Mouse (Mus musculus) urinary bladder, postnatal 10 days (tissue): ENCODE results near the gene 1700056E22Rik.

Source experiments
- DNase-seq: peaks from one replicate; pipeline ENCODE4 v3.0.0; 2022; ENCODE audit warnings: low spot score

Gene 1700056E22Rik

DNA sequence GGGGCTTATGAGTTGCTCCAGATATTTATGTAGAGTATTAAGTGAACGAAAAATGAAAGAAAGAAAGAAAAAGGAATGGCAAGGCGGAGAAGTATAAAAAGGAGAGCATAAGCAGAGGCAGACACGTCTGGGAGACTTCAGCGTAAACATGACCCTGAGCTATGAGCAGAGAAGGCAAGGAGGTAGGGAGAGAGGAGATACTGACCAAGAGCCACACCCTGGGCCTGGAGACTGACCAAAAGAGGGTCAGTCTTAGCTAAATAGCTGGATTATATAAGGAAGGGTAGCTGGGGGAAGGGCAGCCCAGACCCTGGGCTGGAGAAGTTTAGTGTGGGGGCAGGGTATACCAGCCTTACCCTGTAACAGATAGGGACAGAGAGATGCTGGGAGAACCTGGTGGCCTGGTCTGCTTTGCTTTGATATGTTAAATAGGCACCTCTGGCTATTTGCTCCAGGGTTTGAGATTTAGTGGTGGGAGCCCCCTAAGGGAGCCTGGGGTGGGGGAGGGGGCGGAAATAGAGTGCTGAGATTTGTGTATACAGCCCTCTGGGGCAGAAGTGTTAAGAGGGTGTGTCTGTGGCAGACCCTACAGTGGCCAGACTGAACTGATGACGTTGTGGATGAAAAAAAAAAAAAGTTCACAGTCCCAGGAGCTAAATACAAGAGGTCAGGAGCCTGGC, 14.9 kb downstream of the 1700056E22Rik start:
- DNase-seq: no peak

DNA sequence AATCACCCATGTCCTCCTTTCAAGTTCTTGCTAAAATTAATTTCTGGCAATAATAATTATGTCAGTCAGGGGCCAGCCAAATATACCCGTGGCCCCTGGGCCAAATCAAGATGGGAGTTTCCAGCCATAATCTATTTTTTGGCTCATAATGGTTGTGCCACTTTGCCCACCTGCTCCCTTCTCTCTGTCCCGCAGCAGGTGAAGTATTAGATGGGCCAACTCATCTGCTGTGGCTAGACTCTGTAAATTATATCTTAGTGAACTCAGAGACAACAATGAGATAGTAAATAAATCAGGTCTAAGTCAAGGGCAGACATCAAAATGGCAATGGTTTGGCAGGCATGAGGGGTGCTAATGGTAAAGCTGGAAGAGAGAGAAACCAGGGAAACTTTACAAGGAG, 16.5 kb downstream of the 1700056E22Rik start:
- DNase-seq: no peak

DNA sequence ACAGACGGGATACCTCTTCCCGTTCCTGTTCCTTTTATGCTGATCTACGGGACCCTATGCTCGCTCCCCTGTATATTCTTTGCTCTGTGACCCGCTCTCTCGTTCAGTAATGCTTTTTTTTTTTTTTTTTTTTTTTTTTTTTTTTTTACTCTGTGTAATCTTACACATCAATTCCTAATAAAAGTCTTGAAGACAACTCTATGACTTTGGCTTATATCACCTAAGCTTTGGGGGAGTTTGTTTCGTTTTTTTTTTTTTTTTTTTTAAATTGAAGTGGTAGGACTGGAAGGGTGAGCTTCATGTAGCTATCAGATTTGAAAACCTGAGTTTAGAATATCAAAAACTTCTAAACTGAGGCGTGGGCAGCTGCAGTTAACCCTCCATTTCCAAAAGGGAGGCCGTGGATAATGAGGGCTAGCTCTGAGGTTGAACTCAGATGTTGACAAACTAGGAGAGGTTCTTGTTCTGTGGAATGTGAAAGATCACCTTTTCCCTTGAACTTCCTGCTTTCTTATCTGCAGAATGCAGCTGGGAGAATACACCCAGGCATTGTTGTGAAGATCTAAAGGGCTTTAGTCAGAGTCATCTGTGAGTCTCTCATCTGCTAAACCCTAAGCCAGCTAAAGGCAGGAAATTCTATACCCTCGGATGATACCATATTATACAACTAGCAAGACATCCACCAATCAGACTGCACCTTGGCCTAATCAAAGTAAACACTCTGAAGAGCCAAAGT, 17.9 kb downstream of the 1700056E22Rik start:
- no peak for DNase-seq

DNA sequence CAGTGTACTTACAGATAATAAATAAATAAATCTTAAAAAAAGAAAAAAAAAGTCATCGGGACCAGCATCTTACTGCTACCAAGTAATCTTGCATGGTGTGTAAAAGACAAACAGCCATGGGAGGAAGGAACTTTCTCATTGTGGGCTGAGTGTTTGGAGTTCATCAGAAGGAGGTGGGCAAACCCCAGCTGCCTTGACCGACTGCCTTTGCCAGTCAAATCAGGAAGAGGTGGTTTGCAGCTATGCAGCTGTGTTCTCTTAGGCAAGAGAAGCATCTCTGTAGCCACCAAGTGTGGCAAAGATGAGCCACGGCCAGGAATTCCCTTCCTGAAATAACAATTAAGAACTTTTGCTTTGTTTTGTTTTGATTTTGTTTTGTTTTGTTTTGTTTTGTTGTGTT, 20.0 kb downstream of the 1700056E22Rik start:
- no peak for DNase-seq

DNA sequence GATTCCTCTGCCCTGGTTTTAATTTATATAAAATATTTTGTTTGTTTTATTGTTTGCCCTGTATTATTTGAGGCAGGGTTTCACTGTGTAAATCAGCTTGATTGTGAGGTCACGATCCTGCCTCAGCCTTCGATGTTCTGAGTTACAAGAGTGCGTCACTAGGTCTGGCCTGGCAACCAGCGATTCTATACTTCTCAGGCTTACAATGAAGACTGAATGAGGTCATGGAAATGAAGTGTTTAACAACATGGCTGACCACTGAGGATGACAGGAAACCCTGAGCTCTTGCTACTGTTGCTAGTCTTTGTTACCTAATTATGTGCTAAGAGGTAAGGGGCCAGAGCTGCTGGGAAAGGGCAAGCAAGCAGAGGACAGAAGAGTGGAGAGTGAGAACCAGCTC, 21.0 kb downstream of the 1700056E22Rik start, which contains the start of gene Dusp10:
Gene Dusp10, plus strand, starts transcription at position 197 of the 400 bp plus-strand sequence.
- no peak for DNase-seq

DNA sequence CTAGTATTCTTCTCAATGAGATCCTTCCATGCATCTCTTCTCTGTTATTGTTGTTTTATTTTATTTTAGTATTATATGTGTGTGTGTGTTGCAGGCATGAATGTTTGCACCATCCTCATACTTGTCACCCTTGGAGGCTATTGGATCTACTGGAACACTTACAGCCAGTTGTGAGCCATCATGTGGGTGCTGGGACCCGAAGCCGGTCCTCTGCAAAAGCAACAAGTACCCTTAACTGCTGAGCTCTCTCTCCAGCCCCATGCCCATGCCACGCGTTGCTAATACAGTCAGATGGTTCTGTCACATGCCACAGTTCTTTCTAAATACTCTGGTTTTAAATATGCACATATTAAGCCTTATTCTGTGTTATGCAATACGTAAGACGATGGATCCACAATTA, 22.8 kb downstream of the 1700056E22Rik start:
- DNase-seq: no peak

DNA sequence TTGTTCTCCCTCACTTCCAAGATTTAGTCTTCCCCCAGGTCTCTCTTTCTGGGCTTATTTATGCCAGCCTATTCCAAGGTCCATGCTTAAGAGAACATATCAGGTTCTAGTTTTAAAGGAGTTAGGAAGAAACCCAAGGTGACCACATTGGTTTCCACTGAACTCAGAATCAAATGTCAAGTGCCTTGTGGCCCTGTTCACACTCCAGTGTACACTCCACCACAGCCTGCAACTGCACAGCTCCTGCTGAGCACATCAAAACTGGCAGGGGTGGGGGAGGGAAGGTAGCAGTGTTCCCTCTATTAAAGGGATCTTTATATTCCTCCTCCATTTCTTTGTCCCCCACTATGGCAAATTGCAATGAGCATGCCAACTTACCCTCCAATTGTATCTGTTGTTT, 28.0 kb downstream of the 1700056E22Rik start:
- DNase-seq: no peak

DNA sequence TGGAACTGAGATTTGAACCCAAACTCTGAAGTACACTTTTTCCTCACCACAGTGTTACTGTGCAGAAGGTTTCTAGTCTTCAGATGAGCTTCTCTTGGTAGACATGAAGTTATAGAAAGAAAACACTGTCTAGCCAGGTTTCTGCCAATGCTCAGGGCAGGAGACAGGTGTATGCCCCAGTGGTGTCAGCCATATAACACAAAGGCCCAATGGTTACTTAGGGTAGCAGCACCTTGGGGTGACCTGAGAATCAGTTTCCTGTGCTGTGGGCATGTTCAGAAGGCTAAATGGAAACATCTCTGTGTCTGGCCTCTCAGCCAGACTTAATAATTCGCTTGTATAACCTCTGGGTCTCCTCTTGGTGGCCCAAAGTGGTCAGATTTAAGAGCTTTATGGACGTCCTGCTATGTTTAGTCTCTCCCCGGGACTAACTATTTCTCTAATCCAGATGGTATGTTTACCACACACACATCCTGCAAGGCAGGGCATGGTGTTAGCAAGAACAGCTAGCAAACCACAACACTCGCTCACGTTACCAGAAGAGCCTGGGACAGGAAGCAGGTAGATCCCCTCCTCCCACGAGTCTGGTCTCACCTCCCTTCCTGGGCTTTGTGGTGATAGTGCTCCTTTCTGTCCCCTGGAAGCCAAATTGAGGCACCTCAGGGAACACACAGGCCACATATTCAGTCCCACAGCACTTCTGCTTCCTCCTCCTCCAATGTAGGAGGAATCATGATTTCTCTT, 28.6 kb downstream of the 1700056E22Rik start:
- no peak for DNase-seq

DNA sequence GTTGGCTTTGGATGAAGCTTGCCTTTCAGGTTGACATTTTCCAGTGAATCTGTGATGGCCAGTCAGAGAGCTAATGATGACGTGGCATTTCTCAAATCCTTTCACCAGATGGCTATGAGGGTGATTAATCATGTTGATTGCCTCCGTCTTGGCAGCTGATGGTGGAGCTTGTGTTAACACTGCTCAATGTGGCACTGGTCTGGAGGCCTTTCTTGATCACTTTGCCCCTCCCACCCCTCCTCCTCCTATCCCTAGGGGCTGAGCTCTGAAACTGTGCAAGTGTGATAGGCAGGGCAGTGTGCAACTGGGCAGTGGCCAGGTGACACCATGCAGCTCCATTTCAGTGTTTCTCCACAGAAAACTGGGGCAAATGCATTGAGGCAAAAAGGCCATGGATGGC, 29.8 kb downstream of the 1700056E22Rik start:
- no peak for DNase-seq

DNA sequence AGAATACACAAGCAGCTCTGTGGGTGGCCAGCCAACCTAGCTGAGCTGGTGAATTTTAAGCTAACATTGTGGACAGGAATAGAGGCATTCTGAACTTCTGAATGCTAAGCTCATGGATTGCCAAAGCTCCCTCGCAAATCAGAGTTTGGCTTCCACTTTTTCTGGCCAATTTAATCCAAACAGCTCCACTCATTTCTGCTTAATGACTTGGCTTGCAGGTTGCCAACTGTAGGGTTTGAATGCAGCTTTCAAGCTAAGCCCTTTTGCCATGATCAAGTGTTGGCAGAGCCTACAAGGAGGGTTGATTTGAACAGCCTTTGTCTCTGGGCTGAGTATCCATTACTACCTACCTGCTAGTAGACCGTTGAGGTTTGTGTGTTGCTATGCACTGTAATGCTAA, 31.6 kb downstream of the 1700056E22Rik start:
- DNase-seq: no peak

DNA sequence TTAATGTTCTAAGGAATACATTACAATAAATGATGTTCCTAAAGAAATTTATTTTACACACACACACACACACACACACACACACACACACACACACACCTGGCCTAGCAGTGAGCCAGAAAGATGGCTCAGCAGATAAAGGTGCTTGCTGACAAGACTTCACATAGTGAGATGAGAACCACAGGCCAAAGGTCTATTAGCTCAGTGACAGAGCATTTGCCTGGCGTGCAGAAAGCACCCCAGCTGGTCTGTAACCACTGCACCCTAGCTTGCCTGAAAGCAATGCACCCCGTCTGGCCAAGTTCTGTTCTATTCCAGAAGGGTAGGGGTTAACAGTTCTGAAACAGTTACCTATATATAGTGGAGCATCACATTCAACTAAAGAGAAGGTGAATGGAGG, 36.9 kb downstream of the 1700056E22Rik start:
- DNase-seq: no peak

DNA sequence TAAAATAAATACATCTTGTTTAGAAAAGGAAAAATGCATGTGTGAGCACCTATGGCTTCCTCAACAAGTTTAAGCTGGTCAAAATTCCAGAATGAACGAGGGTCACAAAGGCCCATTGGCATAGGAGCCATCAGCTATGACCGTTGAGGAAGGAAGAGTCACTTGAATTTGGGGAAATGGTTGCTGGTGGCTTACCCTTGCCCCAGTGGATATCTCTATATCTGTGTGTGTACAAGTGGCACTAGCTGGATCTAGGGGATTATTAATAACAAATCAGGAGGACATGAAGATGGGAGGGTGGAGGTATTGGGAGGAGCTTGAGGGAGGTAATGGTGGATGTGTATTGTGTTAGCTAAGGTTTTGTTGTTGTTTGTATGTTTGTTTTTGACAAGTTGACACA, 42.2 kb downstream of the 1700056E22Rik start:
- DNase-seq: no peak

DNA sequence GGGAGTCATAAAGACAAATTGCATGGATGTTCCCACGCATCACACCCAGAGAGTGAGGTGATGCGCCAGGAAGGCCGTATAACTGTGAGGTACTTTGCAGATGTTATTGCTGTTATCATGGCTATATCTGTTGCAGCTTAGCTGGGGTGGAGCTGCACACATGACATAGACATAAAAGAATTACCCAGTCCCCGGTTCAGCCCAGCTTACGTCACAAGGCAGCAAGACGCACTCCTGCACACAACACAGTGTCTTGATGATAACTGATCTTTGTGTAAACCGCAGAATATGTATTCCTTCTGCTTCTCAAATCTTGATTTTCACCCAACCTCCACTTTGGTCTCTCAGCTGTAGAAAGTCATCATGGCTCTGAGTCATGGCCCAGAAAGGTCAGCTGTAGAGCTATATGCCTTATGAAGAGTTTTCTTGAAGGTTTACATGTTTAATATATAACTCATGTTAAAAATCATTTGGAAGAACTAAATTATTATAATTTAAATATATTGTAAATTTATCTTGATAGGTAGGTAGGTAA, 46.3 kb downstream of the 1700056E22Rik start:
- DNase-seq: no peak
